Mouse (Mus musculus) hindbrain, embryonic 10.5 days (tissue): ENCODE measurements at regions not wholly inside any gene's neighbourhood (a gene's known extent, or its start where the extent isn't known, plus 50 kb on each side); places are given as distances from the start of the nearest gene placed in this dataset.

Experiments
- DNase-seq: peaks from one replicate; pipeline ENCODE4 v3.0.0-alpha.2; 2017; ENCODE audit warnings: low spot score
- H3K27ac ChIP-seq: fragments of 300-500 bp; sonication (generic); 2 replicates; pipeline ENCODE4 v1.5.1; 2016; ENCODE audit warnings: mild to moderate bottlenecking, moderate library complexity
- H3K27me3 ChIP-seq: fragments of 300-500 bp; sonication (generic); 2 replicates; pipeline ENCODE4 v1.6.1; 2016; ENCODE audit warnings: mild to moderate bottlenecking; ENCODE audit not compliant: poor library complexity, insufficient read depth, severe bottlenecking
- H3K36me3 ChIP-seq: fragments of 300-500 bp; sonication (generic); 2 replicates; pipeline ENCODE4 v1.6.1; 2016; ENCODE audit warnings: mild to moderate bottlenecking, moderate library complexity
- H3K4me1 ChIP-seq: fragments of 300-500 bp; sonication (generic); replicated peaks from 2 replicates; pipeline ENCODE4 v1.6.1; 2016; ENCODE audit warnings: mild to moderate bottlenecking
- H3K4me3 ChIP-seq: fragments of 300-500 bp; sonication (generic); 2 replicates; pipeline ENCODE4 v1.5.1; 2016; ENCODE audit warnings: mild to moderate bottlenecking, moderate library complexity
- H3K9me3 ChIP-seq: fragments of 300-500 bp; sonication (generic); 2 replicates; pipeline ENCODE4 v1.6.1; 2016; ENCODE audit warnings: mild to moderate bottlenecking, moderate library complexity
- WGBS: fragments of 180-500 bp; shearing (Covaris S2); methylation state at CpG from one replicate; pipeline ENCODE4 v1.1.7; 2016; 5-methylcytosine and 5-hydroxymethylcytosine counted together

DNA sequence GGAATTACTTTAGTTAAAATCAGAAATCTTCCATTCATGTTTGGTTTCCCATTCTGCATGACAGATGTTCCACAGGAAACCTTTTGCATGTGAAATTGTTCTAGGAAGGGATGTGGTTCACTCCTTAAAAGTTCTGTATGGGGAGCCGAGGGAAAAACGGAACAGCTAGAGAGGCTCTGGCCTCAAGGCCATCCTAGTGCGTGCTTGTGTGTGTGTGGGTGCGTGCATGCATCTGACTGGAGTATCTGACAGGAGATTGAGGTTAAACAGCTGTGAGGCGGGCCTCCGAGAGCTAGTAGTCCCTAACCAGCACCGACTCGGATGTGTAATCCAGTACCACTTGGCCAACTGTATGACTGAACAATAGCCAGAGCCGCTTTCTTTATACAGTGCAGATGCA is 51.0 kb upstream of the Krr1 start:
- no peaks in the 10 kb centered on the region for H3K36me3 ChIP-seq
- no peak overlapping the region for H3K27ac ChIP-seq
- peaks cover 8% of the 10 kb centered on the region; the same call in 1 of the 2 replicates for H3K27me3 ChIP-seq
- 89% methylated on average over 9 of the region's 9 CpGs for WGBS
- DNase-seq, result no peak
- H3K9me3 ChIP-seq, result no peaks in the 10 kb centered on the region
- no peak overlapping the region for H3K4me3 ChIP-seq
- H3K4me1 ChIP-seq, result peaks cover 36% of the 10 kb centered on the region
